Mouse (Mus musculus): ENCODE measurements around the gene Amotl1.

Gene Amotl1

GRCm38 (mm10) chr9:14641310-14642067 is 3.4 kb downstream of the Amotl1 start:
- DNase-seq (ENCODE audit: low spot score) = no peak

GRCm38 (mm10) chr9:14636244-14636643 is 8.6 kb downstream of the Amotl1 start:
- DNase-seq (ENCODE audit: low spot score) = no peak

- DNase-seq (ENCODE audit: low spot score) = no peak
These were observed 9.3 kb downstream of the Amotl1 start for GRCm38 (mm10) chr9:14635551-14635950.

GRCm38 (mm10) chr9:14634155-14634554 is 10.7 kb downstream of the Amotl1 start:
- no peak for DNase-seq (ENCODE audit: low spot score)

GRCm38 (mm10) chr9:14632365-14633163 is 12.3 kb downstream of the Amotl1 start:
- DNase-seq (ENCODE audit: low spot score) = no peak

GRCm38 (mm10) chr9:14631729-14632128 is 13.1 kb downstream of the Amotl1 start:
- peak; percentile 15 for DNase-seq (ENCODE audit: low spot score)

- no peak for DNase-seq (ENCODE audit: low spot score)
These were observed 17.3 kb downstream of the Amotl1 start for GRCm38 (mm10) chr9:14627525-14627924.

GRCm38 (mm10) chr9:14625961-14626360 is 18.9 kb downstream of the Amotl1 start:
- no peak for DNase-seq (ENCODE audit: low spot score)

- peak; percentile 33 for DNase-seq (ENCODE audit: low spot score)
These were observed 19.8 kb downstream of the Amotl1 start for GRCm38 (mm10) chr9:14625024-14625423.

- no peak for DNase-seq (ENCODE audit: low spot score)
These were observed 20.9 kb downstream of the Amotl1 start for GRCm38 (mm10) chr9:14623928-14624327.

- no peak for DNase-seq (ENCODE audit: low spot score)
These were observed 21.6 kb downstream of the Amotl1 start for GRCm38 (mm10) chr9:14623250-14623649.

- DNase-seq (ENCODE audit: low spot score) = no peak
These were observed 22.0 kb downstream of the Amotl1 start for GRCm38 (mm10) chr9:14622848-14623247.

GRCm38 (mm10) chr9:14620107-14620506 is 24.7 kb downstream of the Amotl1 start:
- DNase-seq (ENCODE audit: low spot score) = no peak

- no peak for DNase-seq (ENCODE audit: low spot score)
These were observed 29.6 kb downstream of the Amotl1 start for GRCm38 (mm10) chr9:14614931-14615880.

- DNase-seq (ENCODE audit: low spot score) = peak; percentile 71
These were observed 30.5 kb downstream of the Amotl1 start for GRCm38 (mm10) chr9:14614205-14614930.

- DNase-seq (ENCODE audit: low spot score) = no peak
These were observed 31.3 kb downstream of the Amotl1 start for GRCm38 (mm10) chr9:14613308-14614204.

GRCm38 (mm10) chr9:14612588-14612987 is 32.3 kb downstream of the Amotl1 start:
- DNase-seq (ENCODE audit: low spot score) = no peak

- no peak for DNase-seq (ENCODE audit: low spot score)
These were observed 36.3 kb downstream of the Amotl1 start for GRCm38 (mm10) chr9:14608521-14608920.

GRCm38 (mm10) chr9:14607464-14607863 is 37.4 kb downstream of the Amotl1 start:
- no peak for DNase-seq (ENCODE audit: low spot score)

GRCm38 (mm10) chr9:14605992-14606391 is 38.9 kb downstream of the Amotl1 start:
- DNase-seq (ENCODE audit: low spot score) = no peak
